Mouse (Mus musculus): ENCODE results near the gene Comt.

DNA sequence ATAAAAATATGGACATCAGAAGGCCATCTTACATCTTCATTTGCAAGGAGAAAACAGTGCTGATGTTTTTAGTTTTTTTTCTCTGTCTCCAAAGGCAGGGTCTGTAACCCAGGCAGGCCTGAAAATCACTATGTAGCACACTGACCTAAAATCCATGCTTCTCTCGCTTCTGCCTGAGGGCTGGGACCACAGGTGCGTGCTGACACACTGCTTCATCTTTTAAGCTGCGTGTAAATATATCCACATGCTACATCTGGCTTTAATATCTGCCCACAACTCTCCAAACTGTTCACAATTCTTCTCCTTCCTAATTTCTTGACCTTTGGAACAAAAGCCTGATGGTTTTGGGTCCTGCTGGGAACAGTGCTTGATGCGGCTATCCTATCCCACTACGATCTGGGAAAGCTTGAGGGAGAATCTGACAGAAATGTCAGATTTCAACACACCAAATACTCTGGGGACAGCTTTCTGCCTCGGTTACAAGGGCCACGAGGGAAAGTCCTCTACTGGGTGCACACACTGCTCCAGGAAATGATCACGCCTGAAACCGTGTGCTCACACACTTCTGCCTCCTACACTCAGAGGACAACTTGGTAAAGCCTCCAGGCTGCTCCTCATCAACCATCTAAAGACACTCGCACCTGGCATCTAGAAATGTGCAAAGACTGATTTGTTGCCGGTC is 2.1 kb downstream of the Comt start:
- no peak for TF ChIP-seq CHD2 (IDR thresholded peaks at IDR 0.05; ENCODE audit: low read depth, low read length)
- no peak for TF ChIP-seq ZC3H11A (IDR thresholded peaks at IDR 0.05; ENCODE audit: borderline replicate concordance, low read depth, low read length)
